In genomic region chr5:96916897-96917296, GRCm38 (mm10) we compare ENCODE assay signal across 10 mouse cellular contexts.
DNase-seq lines count a peak whose midpoint lies in the region; ATAC-seq and TF ChIP-seq lines count a peak whose summit lies in the region.
"Had no signal": no experiment of that assay in that cellular context is flagged by ENCODE, and none has a peak within 500 bp of the region (broad histone marks: within the 10 kb centered on the region; RNA-seq: fewer than 3 reads in every experiment).

No protein-coding gene starts in this region.

- peak overlapping the region; percentile 43 for H3K27ac ChIP-seq in heart, embryonic 13.5 days (replicated peaks)
- peak overlapping the region; percentile 80 for H3K27ac ChIP-seq in lung, postnatal 0 days (ENCODE audit: low read length)
- peak overlapping the region; percentile 86; the same call in 1 of the 2 replicates for H3K27ac ChIP-seq in cortical plate, adult 2 months (ENCODE audit: insufficient read depth, low read length)
- no peak overlapping the region for H3K27ac ChIP-seq in neural tube, embryonic 15.5 days (replicated peaks)

- H3K9me3 ChIP-seq in heart, embryonic 13.5 days = no peaks in the 10 kb centered on the region
- H3K9me3 ChIP-seq in lung, postnatal 0 days (ENCODE audit: low read length) = no peaks in the 10 kb centered on the region
- H3K9me3 ChIP-seq in neural tube, embryonic 15.5 days (replicated peaks) = no peaks in the 10 kb centered on the region

- 78% methylated on average over 6 of the region's 6 CpGs for WGBS in heart, embryonic 13.5 days
- WGBS in lung, postnatal 0 days = 63% methylated on average over 6 of the region's 6 CpGs
- 56% methylated on average over 6 of the region's 6 CpGs for WGBS in neural tube, embryonic 15.5 days

- intact Hi-C loops in heart, postnatal 25 days (cut with DNase I) = no loop called here

- TF ChIP-seq EP300 in lung, postnatal 0 days (IDR thresholded peaks at IDR 0.05) = no peak

- H3K27me3 ChIP-seq in heart, embryonic 13.5 days (replicated peaks) = no peaks in the 10 kb centered on the region
- H3K27me3 ChIP-seq in lung, postnatal 0 days (replicated peaks; ENCODE audit: insufficient read depth, low read length) = no peaks in the 10 kb centered on the region
- H3K27me3 ChIP-seq in neural tube, embryonic 15.5 days (replicated peaks) = no peaks in the 10 kb centered on the region

- no peak for DNase-seq in heart, postnatal 25 days (ENCODE audit: low spot score)
- peak; percentile 50 for DNase-seq in lung, postnatal 0 days (ENCODE audit: low spot score)
- DNase-seq in lung, postnatal 4 days = no peak
- DNase-seq in testis, postnatal 14 days (ENCODE audit: low spot score) = no peak
- no peak for DNase-seq in spleen, adult 12 weeks (ENCODE audit: low spot score)

- no peak overlapping the region for H3K4me2 ChIP-seq in heart, embryonic 13.5 days
- H3K4me2 ChIP-seq in lung, postnatal 0 days (replicated peaks; ENCODE audit: low read depth, low read length) = no peak overlapping the region
- H3K4me2 ChIP-seq in neural tube, embryonic 15.5 days = no peak overlapping the region
- H3K4me2 ChIP-seq: heart, embryonic 11.5 days had no signal

- H3K4me1 ChIP-seq in heart, embryonic 13.5 days = peaks cover 56% of the 10 kb centered on the region
- peaks cover 13% of the 10 kb centered on the region; the same call in 1 of the 2 replicates for H3K4me1 ChIP-seq in lung, postnatal 0 days (ENCODE audit: insufficient read depth, low read depth, low read length)
- H3K4me1 ChIP-seq in cortical plate, adult 2 months (ENCODE audit: control insufficient read depth, insufficient read depth, low read length) = no peaks in the 10 kb centered on the region
- peaks cover 12% of the 10 kb centered on the region for H3K4me1 ChIP-seq in neural tube, embryonic 15.5 days

- H3K9ac ChIP-seq in heart, embryonic 13.5 days = no peak overlapping the region
- H3K9ac ChIP-seq in lung, postnatal 0 days (replicated peaks; ENCODE audit: low read depth) = no peak overlapping the region
- H3K9ac ChIP-seq in neural tube, embryonic 15.5 days (replicated peaks) = no peak overlapping the region

- no peak overlapping the region for H3K4me3 ChIP-seq in heart, embryonic 13.5 days
- no peak overlapping the region for H3K4me3 ChIP-seq in lung, postnatal 0 days (ENCODE audit: low read depth, low read length)
- no peak overlapping the region for H3K4me3 ChIP-seq in cortical plate, adult 2 months (ENCODE audit: insufficient read depth, low read length)
- no peak overlapping the region for H3K4me3 ChIP-seq in neural tube, embryonic 15.5 days (replicated peaks)
- H3K4me3 ChIP-seq: erythroblast, embryonic 14.5 days had no signal

- TF ChIP-seq POLR2A in cortical plate, adult 2 months (IDR thresholded peaks at IDR 0.05; ENCODE audit: extremely low read depth, insufficient read depth, low read length) = no peak

- no peak for TF ChIP-seq CTCF in lung, postnatal 0 days (IDR thresholded peaks at IDR 0.05)
- TF ChIP-seq CTCF in cortical plate, adult 2 months (IDR thresholded peaks at IDR 0.05; ENCODE audit: extremely low read depth, insufficient read depth, low read length) = no peak

- ATAC-seq in heart, embryonic 13.5 days (ENCODE audit: extremely low read depth, insufficient number of reproducible peaks, low FRiP score, low TSS enrichment) = no peak
- no peak for ATAC-seq in lung, postnatal 0 days
- ATAC-seq in neural tube, embryonic 15.5 days (ENCODE audit: low FRiP score) = peak; percentile 51; the same call in 1 of the 2 replicates

- H3K36me3 ChIP-seq in heart, embryonic 13.5 days = no peaks in the 10 kb centered on the region
- H3K36me3 ChIP-seq in lung, postnatal 0 days (ENCODE audit: insufficient read depth, low read length) = no peaks in the 10 kb centered on the region
- no peaks in the 10 kb centered on the region for H3K36me3 ChIP-seq in neural tube, embryonic 15.5 days
